In the genomic region with DNA sequence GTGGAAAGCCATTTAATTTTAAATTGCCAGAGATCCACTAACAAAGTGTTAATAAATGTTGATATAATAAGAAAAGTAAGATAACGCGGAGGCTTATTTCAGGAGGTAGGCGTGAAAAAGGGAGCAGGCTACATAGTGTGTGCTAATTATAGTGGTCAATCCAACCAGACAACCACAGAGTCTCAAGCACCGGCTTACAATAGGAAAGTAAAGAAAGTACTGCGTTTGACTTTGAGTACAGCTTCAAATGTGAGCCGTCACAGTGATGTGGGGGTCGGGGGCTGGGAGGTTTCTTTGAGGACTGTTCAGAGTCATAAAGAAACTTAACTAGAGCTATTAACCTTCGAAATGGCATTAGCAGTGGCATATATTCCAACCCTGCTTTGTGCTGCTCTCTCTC, we compare ENCODE assay signal across 19 mouse cellular contexts.
DNase-seq lines count a peak whose midpoint lies in the region; ATAC-seq lines count a peak whose summit lies in the region.
"Had no signal": no experiment of that assay in that cellular context is flagged by ENCODE, and none has a peak within 500 bp of the region (broad histone marks: within the 10 kb centered on the region; RNA-seq: fewer than 3 reads in every experiment).

No protein-coding gene starts in this region.

- 0 out of 2 replicates have a peak overlapping the region, but pooled peaks have one; percentile 13 for H3K4me3 ChIP-seq in heart, embryonic 13.5 days
- H3K4me3 ChIP-seq in midbrain, embryonic 11.5 days (ENCODE audit: low read depth, low read length): no peak overlapping the region
- no peak overlapping the region for H3K4me3 ChIP-seq in midbrain, embryonic 10.5 days
- H3K4me3 ChIP-seq in forebrain, embryonic 16.5 days (replicated peaks; ENCODE audit: low read length): no peak overlapping the region
- H3K4me3 ChIP-seq: hindbrain, embryonic 12.5 days; neural tube, embryonic 12.5 days had no signal

- ATAC-seq in heart, embryonic 13.5 days (ENCODE audit: extremely low read depth, insufficient number of reproducible peaks, low FRiP score, low TSS enrichment): no peak
- peak; percentile 34 for ATAC-seq in midbrain, embryonic 11.5 days (ENCODE audit: low FRiP score)
- ATAC-seq in forebrain, embryonic 16.5 days: peak; percentile 61
- ATAC-seq: inflammation-experienced regulatory T-cells, adult 6 months; liver, postnatal 0 days had no signal

- no peaks in the 10 kb centered on the region for H3K9me3 ChIP-seq in heart, embryonic 13.5 days
- no peaks in the 10 kb centered on the region for H3K9me3 ChIP-seq in midbrain, embryonic 11.5 days (ENCODE audit: control insufficient read depth, low read length)
- H3K9me3 ChIP-seq in midbrain, embryonic 10.5 days (replicated peaks): no peaks in the 10 kb centered on the region
- no peaks in the 10 kb centered on the region for H3K9me3 ChIP-seq in forebrain, embryonic 16.5 days (ENCODE audit: control insufficient read depth, low read length)
- H3K9me3 ChIP-seq: hindbrain, embryonic 12.5 days; neural tube, embryonic 12.5 days had no signal

- H3K36me3 ChIP-seq in heart, embryonic 13.5 days: no peaks in the 10 kb centered on the region
- H3K36me3 ChIP-seq in midbrain, embryonic 11.5 days (ENCODE audit: control insufficient read depth, insufficient read depth, low read length): no peaks in the 10 kb centered on the region
- H3K36me3 ChIP-seq in midbrain, embryonic 10.5 days: no peaks in the 10 kb centered on the region
- H3K36me3 ChIP-seq in forebrain, embryonic 16.5 days (ENCODE audit: control insufficient read depth, insufficient read depth): no peaks in the 10 kb centered on the region
- H3K36me3 ChIP-seq: G1E; hindbrain, embryonic 12.5 days; neural tube, embryonic 12.5 days had no signal

- no peak overlapping the region for H3K27ac ChIP-seq in heart, embryonic 13.5 days (replicated peaks)
- H3K27ac ChIP-seq in midbrain, embryonic 11.5 days (ENCODE audit: low read depth, low read length): no peak overlapping the region
- H3K27ac ChIP-seq in midbrain, embryonic 10.5 days (replicated peaks): no peak overlapping the region
- no peak overlapping the region for H3K27ac ChIP-seq in forebrain, embryonic 16.5 days (ENCODE audit: low read length)
- H3K27ac ChIP-seq: hindbrain, embryonic 12.5 days; neural tube, embryonic 12.5 days had no signal

- WGBS in heart, embryonic 13.5 days: 55% methylated on average over 8 of the region's 8 CpGs
- WGBS in midbrain, embryonic 11.5 days: 52% methylated on average over 8 of the region's 8 CpGs
- 73% methylated on average over 8 of the region's 8 CpGs for WGBS in midbrain, embryonic 10.5 days
- WGBS in forebrain, embryonic 16.5 days: 18% methylated on average over 8 of the region's 8 CpGs

- H3K9ac ChIP-seq in heart, embryonic 13.5 days: no peak overlapping the region; the same call in 1 of the 2 replicates
- H3K9ac ChIP-seq in midbrain, embryonic 11.5 days (ENCODE audit: low read length): no peak overlapping the region
- H3K9ac ChIP-seq in forebrain, embryonic 16.5 days (replicated peaks; ENCODE audit: low read depth, low read length): no peak overlapping the region
- H3K9ac ChIP-seq: hindbrain, embryonic 12.5 days; liver, postnatal 0 days; neural tube, embryonic 12.5 days had no signal

- H3K4me2 ChIP-seq in heart, embryonic 13.5 days: peak overlapping the region; percentile 42
- no peak overlapping the region for H3K4me2 ChIP-seq in midbrain, embryonic 11.5 days
- H3K4me2 ChIP-seq in forebrain, embryonic 16.5 days (ENCODE audit: low read length): no peak overlapping the region
- H3K4me2 ChIP-seq: hindbrain, embryonic 12.5 days; neural tube, embryonic 12.5 days had no signal

- no peaks in the 10 kb centered on the region for H3K4me1 ChIP-seq in heart, embryonic 13.5 days
- H3K4me1 ChIP-seq in midbrain, embryonic 11.5 days (ENCODE audit: control insufficient read depth, insufficient read depth, low read length): 0 out of 2 replicates have a peak, but pooled peaks cover 2% of the 10 kb centered on the region
- peaks cover 8% of the 10 kb centered on the region for H3K4me1 ChIP-seq in midbrain, embryonic 10.5 days
- H3K4me1 ChIP-seq in forebrain, embryonic 16.5 days (replicated peaks; ENCODE audit: control insufficient read depth, insufficient read depth, low read length): 0 out of 2 replicates have a peak, but pooled peaks cover 5% of the 10 kb centered on the region
- H3K4me1 ChIP-seq: hindbrain, embryonic 12.5 days; neural tube, embryonic 12.5 days had no signal

- no peaks in the 10 kb centered on the region for H3K27me3 ChIP-seq in heart, embryonic 13.5 days (replicated peaks)
- no peaks in the 10 kb centered on the region for H3K27me3 ChIP-seq in midbrain, embryonic 11.5 days (ENCODE audit: control insufficient read depth, insufficient read depth, low read length)
- no peaks in the 10 kb centered on the region for H3K27me3 ChIP-seq in midbrain, embryonic 10.5 days (ENCODE audit: low read depth, poor library complexity, severe bottlenecking)
- H3K27me3 ChIP-seq in forebrain, embryonic 16.5 days (replicated peaks; ENCODE audit: control insufficient read depth, insufficient read depth, low read length): no peaks in the 10 kb centered on the region
- H3K27me3 ChIP-seq: hindbrain, embryonic 12.5 days; neural tube, embryonic 12.5 days had no signal

- no peak for DNase-seq in heart, postnatal 4 days
- DNase-seq in midbrain, embryonic 11.5 days (ENCODE audit: low spot score, missing footprints): peak; percentile 78
- DNase-seq in midbrain, embryonic 10.5 days (ENCODE audit: low spot score): no peak
- DNase-seq in thymus, postnatal 10 days (ENCODE audit: low spot score in 2 of 2): no peak
- DNase-seq in testis, postnatal 14 days (ENCODE audit: low spot score): no peak
- DNase-seq: cerebellum, adult 8-10 months; gastrocnemius, postnatal 14 days; kidney, adult 2 months; kidney, postnatal 10 days; liver, postnatal 0 days; lung, postnatal 10 days; right cerebral cortex, postnatal 4 days; thymus, postnatal 25 days had no signal
